Mouse (Mus musculus) effector memory CD4-positive, alpha-beta T cell, adult 7 months (primary cell): Measurements from ENCODE around the gene Hist1h3c. TPM values are rescaled to one million over a fixed set of nuclear protein-coding genes. Genes with fewer than 3 reads are reported as not detected.

Experiments
- polyA plus RNA-seq: library from polyadenylated mRNA; unstranded; fragments of 100-300 nt; shearing (Covaris generic); gene quantifications from one replicate; pipeline ENCODE4 v1.2.1, GENCODE M21; 2017

Hist1h3c gene
- polyA plus RNA-seq, result not detected

GRCm38 (mm10) chr13:23745381-23746161 lies at the start of gene Hist1h3c:
Gene Hist1h3c (minus strand): TSS chr13:23745602.

DNA sequence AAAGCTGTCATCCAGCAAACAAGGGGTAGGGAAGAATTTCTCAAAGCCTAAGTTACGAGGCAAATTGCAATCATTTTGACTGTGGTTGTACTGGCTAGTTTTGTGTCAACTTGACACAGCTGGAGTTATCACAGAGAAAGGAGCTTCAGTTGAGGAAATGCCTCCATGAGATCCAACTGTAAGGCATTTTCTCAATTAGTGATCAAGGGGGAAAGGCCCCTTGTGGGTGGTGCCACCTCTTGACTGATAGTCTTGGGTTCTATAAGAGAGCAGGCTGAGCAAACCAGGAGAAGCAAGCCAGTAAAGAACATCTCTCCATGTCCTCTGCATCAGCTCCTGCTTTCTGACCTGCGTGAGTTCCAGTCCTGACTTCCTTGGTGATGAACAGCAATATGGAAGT lies 24.2 kb upstream of the Hist1h3c start, which contains the start of gene Trim38:
Gene Trim38, plus strand, starts transcription at position 301 of the 400 bp plus-strand sequence.

DNA sequence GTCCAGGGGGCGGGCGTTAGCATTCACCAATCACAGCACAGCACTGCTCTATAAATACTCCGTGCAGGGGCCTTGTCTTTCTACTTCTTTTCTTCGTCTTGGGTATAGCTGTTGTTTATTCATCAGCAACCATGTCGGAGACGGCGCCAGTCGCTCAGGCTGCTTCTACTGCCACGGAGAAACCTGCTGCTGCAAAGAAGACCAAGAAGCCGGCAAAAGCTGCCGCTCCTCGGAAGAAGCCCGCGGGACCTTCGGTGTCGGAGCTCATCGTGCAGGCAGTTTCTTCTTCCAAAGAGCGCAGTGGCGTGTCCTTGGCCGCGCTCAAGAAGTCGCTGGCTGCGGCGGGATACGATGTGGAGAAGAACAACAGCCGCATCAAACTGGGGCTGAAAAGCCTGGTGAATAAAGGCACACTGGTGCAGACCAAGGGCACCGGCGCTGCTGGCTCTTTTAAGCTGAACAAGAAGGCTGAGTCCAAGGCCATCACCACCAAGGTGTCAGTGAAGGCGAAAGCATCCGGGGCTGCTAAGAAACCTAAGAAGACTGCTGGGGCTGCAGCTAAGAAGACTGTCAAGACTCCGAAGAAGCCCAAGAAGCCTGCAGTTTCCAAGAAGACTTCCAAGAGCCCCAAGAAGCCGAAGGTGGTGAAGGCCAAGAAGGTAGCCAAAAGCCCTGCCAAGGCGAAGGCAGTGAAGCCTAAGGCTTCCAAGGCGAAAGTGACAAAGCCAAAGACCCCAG lies 18.4 kb upstream of the Hist1h3c start, which contains the start of gene Hist1h1a:
Gene Hist1h1a, plus strand, starts transcription at position 81 of the 738 bp plus-strand sequence.

DNA sequence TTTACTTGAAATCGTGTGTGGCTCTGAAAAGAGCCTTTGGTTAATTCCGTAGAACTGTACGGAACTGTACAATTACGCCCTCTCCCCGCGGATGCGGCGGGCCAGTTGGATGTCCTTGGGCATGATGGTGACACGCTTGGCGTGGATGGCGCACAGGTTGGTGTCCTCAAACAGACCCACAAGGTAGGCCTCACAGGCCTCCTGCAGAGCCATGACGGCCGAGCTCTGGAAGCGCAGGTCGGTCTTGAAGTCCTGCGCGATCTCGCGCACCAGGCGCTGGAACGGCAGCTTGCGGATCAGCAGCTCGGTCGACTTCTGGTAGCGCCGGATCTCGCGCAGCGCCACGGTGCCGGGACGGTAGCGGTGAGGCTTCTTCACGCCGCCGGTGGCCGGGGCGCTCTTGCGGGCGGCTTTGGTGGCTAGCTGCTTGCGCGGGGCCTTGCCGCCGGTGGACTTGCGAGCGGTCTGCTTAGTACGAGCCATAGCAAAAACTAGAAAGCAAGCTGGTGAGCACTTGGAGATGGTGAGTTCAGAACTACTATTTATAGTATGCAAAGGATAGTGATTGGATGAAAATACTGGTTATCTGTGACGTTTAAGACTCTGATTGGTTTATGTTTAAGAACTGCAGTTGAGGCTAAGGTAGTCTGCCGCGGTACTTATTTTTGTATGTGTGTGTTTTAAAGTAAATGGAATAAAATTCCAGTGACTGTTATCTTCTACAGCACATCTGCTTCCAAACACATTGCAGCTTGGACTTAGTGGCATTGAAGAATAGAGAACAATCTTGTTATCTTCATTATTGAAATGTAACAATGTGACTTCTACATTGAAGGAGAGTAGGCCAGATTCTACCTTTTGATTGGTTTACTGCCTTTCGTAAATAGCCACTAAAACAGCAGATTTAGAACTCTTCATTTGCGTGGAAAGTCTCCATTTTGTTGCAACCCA lies 16.7 kb upstream of the Hist1h3c start, which contains the start of gene Hist1h3a:
Gene Hist1h3a, minus strand, starts transcription at position 516 of the 951 bp plus-strand sequence.

GRCm38 (mm10) chr13:23760972-23761864 lies 15.8 kb upstream of the Hist1h3c start, which contains the start of gene Hist1h4a:
Gene Hist1h4a (minus strand): TSS chr13:23761230.

GRCm38 (mm10) chr13:23756790-23757189 lies 11.4 kb upstream of the Hist1h3c start, which contains the start of gene Hist1h4b:
Gene Hist1h4b (plus strand): TSS chr13:23757013.

GRCm38 (mm10) chr13:23752067-23752741 lies 6.8 kb upstream of the Hist1h3c start, which contains the start of gene Hist1h3b:
Gene Hist1h3b (plus strand): TSS chr13:23752267.

GRCm38 (mm10) chr13:23750839-23751477 lies 5.6 kb upstream of the Hist1h3c start, which contains the start of gene Hist1h2ab:
Gene Hist1h2ab (plus strand): TSS chr13:23751126.

DNA sequence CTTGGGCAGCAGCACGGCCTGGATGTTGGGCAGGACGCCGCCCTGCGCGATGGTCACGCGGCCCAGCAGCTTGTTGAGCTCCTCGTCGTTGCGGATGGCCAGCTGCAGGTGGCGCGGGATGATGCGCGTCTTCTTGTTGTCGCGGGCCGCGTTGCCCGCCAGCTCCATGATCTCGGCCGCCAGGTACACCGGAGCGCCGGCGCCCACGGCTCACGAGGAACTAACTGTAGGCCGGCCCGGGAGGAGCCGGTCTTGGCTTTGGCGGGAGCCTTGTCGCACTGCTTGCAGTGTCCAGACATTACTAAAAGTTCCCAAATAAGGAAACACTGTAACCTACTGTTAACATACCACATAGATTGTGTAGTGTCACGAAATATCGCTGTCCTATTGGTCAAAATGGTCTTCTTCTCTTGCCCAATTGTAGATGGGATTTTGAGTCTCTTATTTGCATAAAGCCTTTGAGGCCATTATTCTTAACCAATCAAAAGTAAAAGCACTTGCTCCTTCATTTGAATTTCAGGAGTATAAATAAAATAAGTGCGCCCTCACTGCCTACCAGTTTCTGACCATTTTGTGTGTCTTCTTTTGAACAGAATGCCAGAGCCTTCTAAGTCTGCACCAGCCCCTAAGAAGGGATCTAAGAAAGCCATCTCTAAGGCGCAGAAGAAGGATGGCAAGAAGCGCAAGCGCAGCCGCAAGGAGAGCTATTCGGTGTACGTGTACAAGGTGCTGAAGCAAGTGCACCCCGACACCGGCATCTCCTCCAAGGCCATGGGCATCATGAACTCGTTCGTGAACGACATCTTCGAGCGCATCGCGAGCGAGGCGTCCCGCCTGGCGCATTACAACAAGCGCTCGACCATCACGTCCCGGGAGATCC lies 1.0 kb upstream of the Hist1h3c start, which contains the start of gene Hist1h2bb:
Gene Hist1h2bb, plus strand, starts transcription at position 534 of the 880 bp plus-strand sequence.

DNA sequence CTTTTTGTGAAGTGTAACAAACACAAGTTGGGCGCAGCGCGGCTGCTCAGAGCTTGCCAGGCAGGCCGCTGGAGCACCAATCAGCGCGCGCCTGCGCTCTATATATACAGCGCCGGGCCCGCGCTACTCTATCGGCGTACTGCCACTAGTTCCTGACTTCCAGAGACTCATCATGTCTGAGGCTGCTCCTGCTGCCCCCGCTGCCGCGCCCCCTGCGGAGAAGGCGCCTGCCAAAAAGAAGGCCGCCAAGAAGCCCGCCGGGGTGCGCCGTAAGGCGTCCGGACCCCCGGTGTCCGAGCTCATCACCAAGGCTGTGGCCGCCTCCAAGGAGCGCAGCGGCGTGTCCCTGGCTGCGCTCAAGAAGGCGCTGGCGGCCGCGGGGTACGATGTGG lies 6.7 kb downstream of the Hist1h3c start, which contains the start of gene Hist1h1c:
Gene Hist1h1c, plus strand, starts transcription at position 132 of the 392 bp plus-strand sequence.

DNA sequence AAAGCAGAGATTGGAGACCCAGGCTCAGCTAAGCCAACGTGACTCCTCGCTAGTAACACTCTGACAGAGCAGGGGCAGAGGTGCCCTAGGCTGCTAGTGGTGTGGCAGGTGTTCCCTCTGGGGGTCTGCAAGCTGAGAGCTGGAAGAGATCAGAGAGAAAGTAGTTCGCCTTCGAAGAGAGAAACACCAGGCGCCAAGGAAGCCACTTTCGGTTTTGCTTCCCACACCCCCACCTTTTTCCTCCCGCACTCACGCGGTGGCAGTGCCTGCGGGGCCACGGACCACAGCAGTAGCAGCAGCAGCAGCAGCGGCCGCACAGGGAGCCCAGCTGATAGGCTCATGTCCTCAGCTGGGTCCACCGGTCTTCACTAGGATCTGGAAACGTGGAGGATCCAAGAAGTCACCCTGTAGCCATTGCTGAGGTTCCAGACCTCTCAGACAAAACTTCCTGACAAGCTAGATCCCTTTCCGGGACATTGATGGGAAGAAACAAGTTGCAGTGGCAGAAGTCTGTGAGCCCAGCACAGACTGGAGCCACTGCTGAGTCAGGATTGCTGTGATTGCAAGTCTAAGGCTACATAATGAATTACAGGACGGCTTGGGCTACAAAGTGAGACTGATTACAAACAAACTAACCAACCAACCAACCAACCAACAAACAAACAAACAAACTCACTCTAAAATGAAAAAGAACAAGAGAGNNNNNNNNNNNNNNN lies 34.9 kb downstream of the Hist1h3c start, which contains the start of gene Hfe:
Gene Hfe, minus strand, starts transcription at position 481 of the 716 bp plus-strand sequence.

GRCm38 (mm10) chr13:23698300-23698693 lies 47.1 kb downstream of the Hist1h3c start, which contains the start of gene Hist1h4c:
Gene Hist1h4c (minus strand): TSS chr13:23698454.

DNA sequence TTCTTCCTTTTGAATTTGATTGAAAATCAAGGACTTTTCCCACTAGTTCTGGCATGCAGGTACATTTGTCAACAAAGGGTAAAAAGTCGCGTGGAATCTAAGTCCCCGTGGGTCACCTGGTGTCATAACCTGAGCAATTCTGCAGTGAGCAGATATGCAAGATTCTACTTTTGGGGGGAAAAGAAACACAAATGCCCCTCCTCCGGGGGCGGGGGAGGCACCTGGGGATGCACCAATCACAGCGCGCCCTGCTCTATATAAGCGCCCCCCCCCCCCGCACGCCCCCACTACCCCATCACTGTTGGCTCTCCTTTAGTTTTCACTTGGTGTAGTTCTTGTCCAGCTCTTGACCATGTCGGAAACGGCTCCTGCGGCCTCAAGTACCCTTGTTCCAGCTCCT lies 49.9 kb downstream of the Hist1h3c start, which contains the start of gene Hist1h1t:
Gene Hist1h1t, plus strand, starts transcription at position 301 of the 400 bp plus-strand sequence.

